Mouse (Mus musculus) limb, embryonic 13.5 days (tissue): ENCODE measurements at regions not wholly inside any gene's neighbourhood (a gene's known extent, or its start where the extent isn't known, plus 50 kb on each side); places are given as distances from the start of the nearest gene placed in this dataset.

Experiments used
- ATAC-seq: fragments of 200-750 bp; cut with Nextera tagmentation; 2 replicates; pipeline ENCODE4 v1.8.0; 2017; ENCODE audit warnings: low read depth, moderate number of reproducible peaks, moderate TSS enrichment; ENCODE audit not compliant: low FRiP score
- H3K27ac ChIP-seq: fragments of 300-500 bp; sonication (generic); 2 replicates; pipeline ENCODE4 v1.5.1; 2015; ENCODE audit warnings: inconsistent platforms, mild to moderate bottlenecking, moderate library complexity
- H3K27me3 ChIP-seq: fragments of 300-500 bp; sonication (generic); 2 replicates; pipeline ENCODE4 v1.6.1; 2015; ENCODE audit warnings: mild to moderate bottlenecking, inconsistent platforms
- H3K36me3 ChIP-seq: fragments of 300-500 bp; sonication (generic); 2 replicates; pipeline ENCODE4 v1.6.1; 2015; ENCODE audit warnings: inconsistent platforms, mild to moderate bottlenecking, moderate library complexity
- H3K4me1 ChIP-seq: fragments of 300-500 bp; sonication (generic); 2 replicates; pipeline ENCODE4 v1.6.1; 2015; ENCODE audit warnings: inconsistent platforms
- H3K4me2 ChIP-seq: fragments of 300-500 bp; sonication (generic); replicated peaks from 2 replicates; pipeline ENCODE4 v1.6.1; 2015; ENCODE audit warnings: inconsistent platforms, mild to moderate bottlenecking, moderate library complexity
- H3K4me3 ChIP-seq: fragments of 300-500 bp; sonication (generic); 2 replicates; pipeline ENCODE4 v1.5.1; 2015; ENCODE audit warnings: moderate library complexity, mild to moderate bottlenecking, inconsistent platforms
- H3K9ac ChIP-seq: fragments of 300-500 bp; sonication (generic); 2 replicates; pipeline ENCODE4 v1.6.1; 2015; ENCODE audit warnings: mild to moderate bottlenecking, inconsistent platforms
- H3K9me3 ChIP-seq: fragments of 300-500 bp; sonication (generic); 2 replicates; pipeline ENCODE4 v1.6.1; 2016; ENCODE audit warnings: inconsistent platforms
- WGBS: fragments of 180-500 bp; shearing (Covaris S2); methylation state at CpG from one replicate; pipeline ENCODE4 v1.1.7; 2015; 5-methylcytosine and 5-hydroxymethylcytosine counted together

- no peaks in the 10 kb centered on the region for H3K27me3 ChIP-seq
- H3K4me3 ChIP-seq, result no peak overlapping the region
- H3K9ac ChIP-seq, result no peak overlapping the region
- H3K9me3 ChIP-seq, result no peaks in the 10 kb centered on the region
- H3K4me1 ChIP-seq, result no peaks in the 10 kb centered on the region
- H3K27ac ChIP-seq, result no peak overlapping the region
- H3K36me3 ChIP-seq, result no peaks in the 10 kb centered on the region
- WGBS, result 37% methylated on average over 1 of the region's 1 CpGs
- no peak overlapping the region for H3K4me2 ChIP-seq
- ATAC-seq, result no peak
Measured at GRCm38 (mm10) chr19:48144129-48144528, 61.7 kb upstream of the Sorcs3 start.
